Mouse (Mus musculus): ENCODE data around the gene Art4. TPM values are rescaled to one million over a fixed set of nuclear protein-coding genes. Genes with fewer than 3 reads are reported as not detected.
A peak's percentile ranks its signal among the peaks of the same experiment; 100 is the strongest.

The Art4 gene
- polyA plus RNA-seq, 1 experiment from 2014 or later: 5.5 TPM

GRCm38 (mm10) chr6:136831712-136832111 lies 25.8 kb downstream of the Art4 start:
- Histone ChIP-seq H3K27me3 (ENCODE audit: control insufficient read depth, insufficient read depth, low read length) (no peaks in the 10 kb centered on the region), H3K4me2 (replicated peaks; ENCODE audit: low read depth, low read length) (no peak overlapping the region), H3K4me3 (ENCODE audit: low read depth, low read length) (no peak overlapping the region), H3K36me3 (ENCODE audit: control insufficient read depth, insufficient read depth, low read length) (no peaks in the 10 kb centered on the region), H3K9ac (replicated peaks; ENCODE audit: low read depth, low read length) (no peak overlapping the region), H3K27ac (ENCODE audit: low read length) (no peak overlapping the region), H3K4me1 (ENCODE audit: control insufficient read depth, insufficient read depth, low read length) (peaks cover 3% of the 10 kb centered on the region; the same call in 1 of the 2 replicates), H3K9me3 (ENCODE audit: control insufficient read depth, low read depth, low read length) (no peaks in the 10 kb centered on the region)
- ATAC-seq (ENCODE audit: insufficient number of reproducible peaks, insufficient read depth, low FRiP score, low read depth): no peak
- 71% methylated on average over 5 of the region's 5 CpGs for WGBS

GRCm38 (mm10) chr6:136828681-136829080 lies 28.9 kb downstream of the Art4 start:
- WGBS: 35% methylated on average over 4 of the region's 4 CpGs
- Histone ChIP-seq H3K4me2 (replicated peaks; ENCODE audit: low read depth, low read length) (peak overlapping the region; percentile 39), H3K4me1 (ENCODE audit: control insufficient read depth, insufficient read depth, low read length) (peaks cover 3% of the 10 kb centered on the region; the same call in 1 of the 2 replicates), H3K4me3 (ENCODE audit: low read depth, low read length) (peak overlapping the region; percentile 83), H3K9me3 (ENCODE audit: control insufficient read depth, low read depth, low read length) (no peaks in the 10 kb centered on the region), H3K27me3 (ENCODE audit: control insufficient read depth, insufficient read depth, low read length) (no peaks in the 10 kb centered on the region), H3K9ac (replicated peaks; ENCODE audit: low read depth, low read length) (no peak overlapping the region; the same call in 1 of the 2 replicates), H3K27ac (ENCODE audit: low read length) (peak overlapping the region; percentile 11), H3K36me3 (ENCODE audit: control insufficient read depth, insufficient read depth, low read length) (peaks cover 18% of the 10 kb centered on the region)
- ATAC-seq (ENCODE audit: insufficient number of reproducible peaks, insufficient read depth, low FRiP score, low read depth): no peak

- peak; percentile 100 for ATAC-seq (ENCODE audit: insufficient number of reproducible peaks, insufficient read depth, low FRiP score, low read depth)
- under 1% methylated on average over 45 of the region's 45 CpGs for WGBS
- Histone ChIP-seq H3K27ac (ENCODE audit: low read length) (peak within 1 kb of the TSS; percentile 78), H3K36me3 (ENCODE audit: control insufficient read depth, insufficient read depth, low read length) (peaks cover 21% of the 10 kb centered on the region), H3K4me3 (ENCODE audit: low read depth, low read length) (peak within 1 kb of the TSS; percentile 83), H3K27me3 (ENCODE audit: control insufficient read depth, insufficient read depth, low read length) (no peaks in the 10 kb centered on the region), H3K9ac (replicated peaks; ENCODE audit: low read depth, low read length) (peak within 1 kb of the TSS; percentile 99), H3K9me3 (ENCODE audit: control insufficient read depth, low read depth, low read length) (no peaks in the 10 kb centered on the region), H3K4me2 (replicated peaks; ENCODE audit: low read depth, low read length) (peak within 1 kb of the TSS; percentile 81), H3K4me1 (ENCODE audit: control insufficient read depth, insufficient read depth, low read length) (peaks cover 3% of the 10 kb centered on the region; the same call in 1 of the 2 replicates)
These were observed 29.5 kb downstream of the Art4 start, which contains the start of gene Wbp11 for GRCm38 (mm10) chr6:136827881-136828561. TSS of gene Wbp11 (minus strand) at chr6:136828233.

- H3K9me3 ChIP-seq (ENCODE audit: control insufficient read depth, low read depth, low read length): no peaks in the 10 kb centered on the region
- H3K4me1 ChIP-seq (ENCODE audit: control insufficient read depth, insufficient read depth, low read length): peaks cover 3% of the 10 kb centered on the region; the same call in 1 of the 2 replicates
- H3K4me3 ChIP-seq (ENCODE audit: low read depth, low read length): peak within 1 kb of the TSS; percentile 83
- peak; percentile 3; the same call in 1 of the 2 replicates for ATAC-seq (ENCODE audit: insufficient number of reproducible peaks, insufficient read depth, low FRiP score, low read depth)
- peaks cover 26% of the 10 kb centered on the region for H3K36me3 ChIP-seq (ENCODE audit: control insufficient read depth, insufficient read depth, low read length)
- peak within 1 kb of the TSS; percentile 81 for H3K4me2 ChIP-seq (replicated peaks; ENCODE audit: low read depth, low read length)
- H3K27ac ChIP-seq (ENCODE audit: low read length): peak within 1 kb of the TSS; percentile 78
- no peaks in the 10 kb centered on the region for H3K27me3 ChIP-seq (ENCODE audit: control insufficient read depth, insufficient read depth, low read length)
- peak within 1 kb of the TSS; percentile 99 for H3K9ac ChIP-seq (replicated peaks; ENCODE audit: low read depth, low read length)
- under 1% methylated on average over 34 of the region's 34 CpGs for WGBS
These were observed 30.0 kb downstream of the Art4 start, which contains the start of gene BC049715 for GRCm38 (mm10) chr6:136827516-136827880. TSS of gene BC049715 (plus strand) at chr6:136827626.

GRCm38 (mm10) chr6:136827116-136827515 lies 30.4 kb downstream of the Art4 start:
- Histone ChIP-seq H3K9ac (replicated peaks; ENCODE audit: low read depth, low read length) (peak overlapping the region; percentile 99), H3K27ac (ENCODE audit: low read length) (no peak overlapping the region), H3K4me3 (ENCODE audit: low read depth, low read length) (peak overlapping the region; percentile 83), H3K27me3 (ENCODE audit: control insufficient read depth, insufficient read depth, low read length) (no peaks in the 10 kb centered on the region), H3K4me1 (ENCODE audit: control insufficient read depth, insufficient read depth, low read length) (peaks cover 3% of the 10 kb centered on the region; the same call in 1 of the 2 replicates), H3K9me3 (ENCODE audit: control insufficient read depth, low read depth, low read length) (no peaks in the 10 kb centered on the region), H3K4me2 (replicated peaks; ENCODE audit: low read depth, low read length) (peak overlapping the region; percentile 81), H3K36me3 (ENCODE audit: control insufficient read depth, insufficient read depth, low read length) (peaks cover 30% of the 10 kb centered on the region)
- WGBS: 15% methylated on average over 7 of the region's 7 CpGs
- ATAC-seq (ENCODE audit: insufficient number of reproducible peaks, insufficient read depth, low FRiP score, low read depth): no peak

- Histone ChIP-seq H3K9ac (replicated peaks; ENCODE audit: low read depth, low read length) (no peak overlapping the region), H3K27ac (ENCODE audit: low read length) (no peak overlapping the region), H3K4me3 (ENCODE audit: low read depth, low read length) (no peak overlapping the region), H3K27me3 (ENCODE audit: control insufficient read depth, insufficient read depth, low read length) (no peaks in the 10 kb centered on the region), H3K36me3 (ENCODE audit: control insufficient read depth, insufficient read depth, low read length) (peaks cover 51% of the 10 kb centered on the region), H3K9me3 (ENCODE audit: control insufficient read depth, low read depth, low read length) (no peaks in the 10 kb centered on the region), H3K4me1 (ENCODE audit: control insufficient read depth, insufficient read depth, low read length) (peaks cover 3% of the 10 kb centered on the region; the same call in 1 of the 2 replicates), H3K4me2 (replicated peaks; ENCODE audit: low read depth, low read length) (no peak overlapping the region)
- 89% methylated on average over 8 of the region's 8 CpGs for WGBS
- ATAC-seq (ENCODE audit: insufficient number of reproducible peaks, insufficient read depth, low FRiP score, low read depth): no peak
These were observed 32.5 kb downstream of the Art4 start for GRCm38 (mm10) chr6:136824987-136825386.

- no peak overlapping the region for H3K27ac ChIP-seq (ENCODE audit: low read length)
- no peaks in the 10 kb centered on the region for H3K27me3 ChIP-seq (ENCODE audit: control insufficient read depth, insufficient read depth, low read length)
- H3K4me1 ChIP-seq (ENCODE audit: control insufficient read depth, insufficient read depth, low read length): no peaks in the 10 kb centered on the region
- no peaks in the 10 kb centered on the region for H3K9me3 ChIP-seq (ENCODE audit: control insufficient read depth, low read depth, low read length)
- WGBS: 93% methylated on average over 18 of the region's 18 CpGs
- peaks cover 89% of the 10 kb centered on the region for H3K36me3 ChIP-seq (ENCODE audit: control insufficient read depth, insufficient read depth, low read length)
- H3K9ac ChIP-seq (replicated peaks; ENCODE audit: low read depth, low read length): no peak overlapping the region
- no peak overlapping the region for H3K4me2 ChIP-seq (replicated peaks; ENCODE audit: low read depth, low read length)
- H3K4me3 ChIP-seq (ENCODE audit: low read depth, low read length): no peak overlapping the region
- no peak for ATAC-seq (ENCODE audit: insufficient number of reproducible peaks, insufficient read depth, low FRiP score, low read depth)
These were observed 36.4 kb downstream of the Art4 start for GRCm38 (mm10) chr6:136821086-136821485.

GRCm38 (mm10) chr6:136820381-136820780 lies 37.2 kb downstream of the Art4 start:
- 97% methylated on average over 21 of the region's 21 CpGs for WGBS
- Histone ChIP-seq H3K4me3 (ENCODE audit: low read depth, low read length) (no peak overlapping the region), H3K27me3 (ENCODE audit: control insufficient read depth, insufficient read depth, low read length) (no peaks in the 10 kb centered on the region), H3K9ac (replicated peaks; ENCODE audit: low read depth, low read length) (no peak overlapping the region), H3K4me1 (ENCODE audit: control insufficient read depth, insufficient read depth, low read length) (no peaks in the 10 kb centered on the region), H3K9me3 (ENCODE audit: control insufficient read depth, low read depth, low read length) (no peaks in the 10 kb centered on the region), H3K36me3 (ENCODE audit: control insufficient read depth, insufficient read depth, low read length) (peaks cover 95% of the 10 kb centered on the region), H3K4me2 (replicated peaks; ENCODE audit: low read depth, low read length) (no peak overlapping the region), H3K27ac (ENCODE audit: low read length) (no peak overlapping the region)
- no peak for ATAC-seq (ENCODE audit: insufficient number of reproducible peaks, insufficient read depth, low FRiP score, low read depth)
